8 mouse cellular contexts compared by ENCODE assay signal in genomic region chr4:144999903-145000382, GRCm38 (mm10).
DNase-seq lines count a peak whose midpoint lies in the region; ATAC-seq lines count a peak whose summit lies in the region.

No protein-coding gene starts in this region.

- H3K4me3 ChIP-seq in kidney, embryonic 14.5 days (ENCODE audit: low read length), result no peak overlapping the region

- DNase-seq in embryo, embryonic 10 days (ENCODE audit: low spot score), result peak; percentile 41
- no peak for DNase-seq in embryo, embryonic 9.5 days (ENCODE audit: extremely low spot score)
- peak; percentile 50 for DNase-seq in embryo, embryonic 10.5 days (ENCODE audit: low spot score)
- DNase-seq in heart, adult 9 months (ENCODE audit: low spot score in 2 of 2), result peak; percentile 59 to 70
- peak; percentile 81 for DNase-seq in lung, postnatal 10 days
- DNase-seq in retina, postnatal 1 day, result peak; percentile 89
- no peak for DNase-seq in frontal cortex, postnatal 36 days (ENCODE audit: low spot score in 2 of 2)

- peaks cover 52% of the 10 kb centered on the region for H3K4me1 ChIP-seq in kidney, embryonic 14.5 days (ENCODE audit: control insufficient read depth, insufficient read depth, low read length)

- no peaks in the 10 kb centered on the region for H3K27me3 ChIP-seq in kidney, embryonic 14.5 days (ENCODE audit: control insufficient read depth, insufficient read depth, low read length)

- 4% methylated on average over 20 of the region's 20 CpGs for WGBS in kidney, embryonic 14.5 days

- H3K4me2 ChIP-seq in kidney, embryonic 14.5 days (replicated peaks; ENCODE audit: low read depth, low read length), result no peak overlapping the region

- no peak overlapping the region for H3K9ac ChIP-seq in kidney, embryonic 14.5 days (ENCODE audit: low read depth, low read length)

- ATAC-seq in kidney, embryonic 14.5 days (ENCODE audit: low FRiP score, low TSS enrichment), result peak; percentile 95

- H3K9me3 ChIP-seq in kidney, embryonic 14.5 days (ENCODE audit: control insufficient read depth, low read length), result no peaks in the 10 kb centered on the region

- H3K27ac ChIP-seq in kidney, embryonic 14.5 days (ENCODE audit: low read depth, low read length), result peak overlapping the region; percentile 94

- H3K36me3 ChIP-seq in kidney, embryonic 14.5 days (ENCODE audit: control insufficient read depth, insufficient read depth, low read length), result no peaks in the 10 kb centered on the region

Comparison
In these comparisons a context has a peak if more than half of its experiments do, and no peak if none do; other contexts are left out.
1. DNase-seq: peak in embryo, embryonic 10 days (single experiment), embryo, embryonic 10.5 days (single experiment), heart, adult 9 months (2 of 2), lung, postnatal 10 days (single experiment) and retina, postnatal 1 day (single experiment); none in embryo, embryonic 9.5 days (single experiment) and frontal cortex, postnatal 36 days (0 of 2).